Mouse (Mus musculus): ENCODE measurements around the gene Brca1. TPM values are rescaled to one million over a fixed set of nuclear protein-coding genes. Genes with fewer than 3 reads are reported as not detected.

Brca1 gene
- polyA plus RNA-seq, 1 experiment from 2014 or later: 13.6 TPM

- 93% methylated on average over 10 of the region's 10 CpGs for WGBS
- no peak for ATAC-seq (ENCODE audit: low FRiP score, low read depth)
- H3K27me3 ChIP-seq: no peaks in the 10 kb centered on the region
- no peak overlapping the region for H3K4me2 ChIP-seq (replicated peaks)
- H3K27ac ChIP-seq: no peak overlapping the region
- no peaks in the 10 kb centered on the region for H3K4me1 ChIP-seq
- no peaks in the 10 kb centered on the region for H3K9me3 ChIP-seq
- H3K36me3 ChIP-seq: peaks cover 44% of the 10 kb centered on the region
- no peak overlapping the region for H3K9ac ChIP-seq
- no peak overlapping the region for H3K4me3 ChIP-seq
These were observed 26.7 kb downstream of the Brca1 start for GRCm38 (mm10) chr11:101525056-101525455.

GRCm38 (mm10) chr11:101524446-101524845 is 27.3 kb downstream of the Brca1 start:
- H3K4me3 ChIP-seq: no peak overlapping the region
- peaks cover 44% of the 10 kb centered on the region for H3K36me3 ChIP-seq
- H3K9me3 ChIP-seq: no peaks in the 10 kb centered on the region
- H3K4me1 ChIP-seq: no peaks in the 10 kb centered on the region
- H3K27ac ChIP-seq: no peak overlapping the region
- no peak overlapping the region for H3K9ac ChIP-seq
- H3K4me2 ChIP-seq (replicated peaks): no peak overlapping the region
- no peaks in the 10 kb centered on the region for H3K27me3 ChIP-seq
- WGBS: 95% methylated on average over 8 of the region's 8 CpGs
- no peak for ATAC-seq (ENCODE audit: low FRiP score, low read depth)

GRCm38 (mm10) chr11:101519364-101519763 is 32.4 kb downstream of the Brca1 start:
- no peak overlapping the region for H3K4me2 ChIP-seq (replicated peaks)
- no peak overlapping the region for H3K4me3 ChIP-seq
- ATAC-seq (ENCODE audit: low FRiP score, low read depth): no peak
- H3K27ac ChIP-seq: no peak overlapping the region
- no peaks in the 10 kb centered on the region for H3K4me1 ChIP-seq
- H3K36me3 ChIP-seq: peaks cover 36% of the 10 kb centered on the region
- H3K9me3 ChIP-seq: no peaks in the 10 kb centered on the region
- 90% methylated on average over 6 of the region's 6 CpGs for WGBS
- no peak overlapping the region for H3K9ac ChIP-seq
- H3K27me3 ChIP-seq: no peaks in the 10 kb centered on the region

GRCm38 (mm10) chr11:101518937-101519336 is 32.8 kb downstream of the Brca1 start:
- 82% methylated on average over 5 of the region's 5 CpGs for WGBS

GRCm38 (mm10) chr11:101507090-101507489 is 44.7 kb downstream of the Brca1 start:
- Histone ChIP-seq H3K27me3 (no peaks in the 10 kb centered on the region), H3K4me2 (replicated peaks) (no peak overlapping the region), H3K27ac (no peak overlapping the region), H3K9ac (no peak overlapping the region), H3K4me1 (no peaks in the 10 kb centered on the region), H3K9me3 (no peaks in the 10 kb centered on the region), H3K4me3 (no peak overlapping the region), H3K36me3 (peaks cover 66% of the 10 kb centered on the region)
- 93% methylated on average over 7 of the region's 7 CpGs for WGBS
- ATAC-seq (ENCODE audit: low FRiP score, low read depth): no peak

More at GRCm38 (mm10) chr11:101518937-101519336, 32.8 kb downstream of the Brca1 start:
- no peak for ATAC-seq (ENCODE audit: low FRiP score, low read depth)
- no peak overlapping the region for H3K4me3 ChIP-seq
- no peaks in the 10 kb centered on the region for H3K9me3 ChIP-seq
- H3K27ac ChIP-seq: no peak overlapping the region
- no peaks in the 10 kb centered on the region for H3K4me1 ChIP-seq
- no peak overlapping the region for H3K9ac ChIP-seq
- H3K4me2 ChIP-seq (replicated peaks): no peak overlapping the region
- no peaks in the 10 kb centered on the region for H3K27me3 ChIP-seq
- peaks cover 36% of the 10 kb centered on the region for H3K36me3 ChIP-seq

- Histone ChIP-seq H3K27ac (no peak overlapping the region), H3K36me3 (peaks cover 69% of the 10 kb centered on the region), H3K9ac (no peak overlapping the region), H3K9me3 (no peaks in the 10 kb centered on the region), H3K27me3 (no peaks in the 10 kb centered on the region), H3K4me2 (replicated peaks) (no peak overlapping the region), H3K4me3 (no peak overlapping the region), H3K4me1 (no peaks in the 10 kb centered on the region)
- 89% methylated on average over 5 of the region's 5 CpGs for WGBS
- ATAC-seq (ENCODE audit: low FRiP score, low read depth): no peak
These were observed 45.4 kb downstream of the Brca1 start for GRCm38 (mm10) chr11:101506269-101506780.

- Histone ChIP-seq H3K27me3 (no peaks in the 10 kb centered on the region), H3K9ac (no peak overlapping the region), H3K9me3 (no peaks in the 10 kb centered on the region), H3K4me3 (no peak overlapping the region), H3K36me3 (peaks cover 37% of the 10 kb centered on the region), H3K27ac (no peak overlapping the region), H3K4me2 (replicated peaks) (no peak overlapping the region), H3K4me1 (no peaks in the 10 kb centered on the region)
- 72% methylated on average over 6 of the region's 6 CpGs for WGBS
- no peak for ATAC-seq (ENCODE audit: low FRiP score, low read depth)
These were observed 65.6 kb downstream of the Brca1 start for GRCm38 (mm10) chr11:101486126-101486525.

GRCm38 (mm10) chr11:101485509-101486028 is 66.2 kb downstream of the Brca1 start:
- Histone ChIP-seq H3K36me3 (peaks cover 35% of the 10 kb centered on the region), H3K27me3 (no peaks in the 10 kb centered on the region), H3K4me2 (replicated peaks) (no peak overlapping the region), H3K27ac (no peak overlapping the region), H3K4me3 (no peak overlapping the region), H3K9ac (peak overlapping the region; percentile 35; the same call in 1 of the 2 replicates), H3K9me3 (no peaks in the 10 kb centered on the region), H3K4me1 (no peaks in the 10 kb centered on the region)
- 38% methylated on average over 6 of the region's 6 CpGs for WGBS
- no peak for ATAC-seq (ENCODE audit: low FRiP score, low read depth)

- Histone ChIP-seq H3K36me3 (peaks cover 34% of the 10 kb centered on the region), H3K4me3 (no peak overlapping the region), H3K4me2 (replicated peaks) (no peak overlapping the region), H3K27ac (no peak overlapping the region), H3K9ac (no peak overlapping the region), H3K27me3 (no peaks in the 10 kb centered on the region), H3K4me1 (no peaks in the 10 kb centered on the region; the same call in 1 of the 2 replicates), H3K9me3 (no peaks in the 10 kb centered on the region)
- no peak for ATAC-seq (ENCODE audit: low FRiP score, low read depth)
- WGBS: 87% methylated on average over 7 of the region's 7 CpGs
These were observed 66.9 kb downstream of the Brca1 start for GRCm38 (mm10) chr11:101484814-101485213.

GRCm38 (mm10) chr11:101484245-101484644 is 67.5 kb downstream of the Brca1 start:
- Histone ChIP-seq H3K4me2 (replicated peaks) (no peak overlapping the region), H3K4me3 (no peak overlapping the region), H3K27ac (no peak overlapping the region), H3K4me1 (peaks cover 3% of the 10 kb centered on the region), H3K27me3 (peaks cover under 1% of the 10 kb centered on the region; the same call in 1 of the 2 replicates), H3K36me3 (peaks cover 28% of the 10 kb centered on the region), H3K9ac (no peak overlapping the region), H3K9me3 (no peaks in the 10 kb centered on the region)
- WGBS: 85% methylated on average over 6 of the region's 6 CpGs
- no peak for ATAC-seq (ENCODE audit: low FRiP score, low read depth)

GRCm38 (mm10) chr11:101483804-101484203 is 68.0 kb downstream of the Brca1 start:
- Histone ChIP-seq H3K27ac (no peak overlapping the region), H3K4me1 (peaks cover 7% of the 10 kb centered on the region), H3K4me3 (no peak overlapping the region), H3K9me3 (no peaks in the 10 kb centered on the region), H3K9ac (no peak overlapping the region), H3K27me3 (peaks cover 5% of the 10 kb centered on the region; the same call in 1 of the 2 replicates), H3K36me3 (peaks cover 24% of the 10 kb centered on the region), H3K4me2 (replicated peaks) (no peak overlapping the region)
- no peak for ATAC-seq (ENCODE audit: low FRiP score, low read depth)
- WGBS: 37% methylated on average over 3 of the region's 3 CpGs

- H3K9me3 ChIP-seq: no peaks in the 10 kb centered on the region
- no peak overlapping the region for H3K9ac ChIP-seq
- 24% methylated on average over 6 of the region's 6 CpGs for WGBS
- no peaks in the 10 kb centered on the region for H3K36me3 ChIP-seq
- H3K4me2 ChIP-seq (replicated peaks): no peak overlapping the region
- no peak for ATAC-seq (ENCODE audit: low FRiP score, low read depth)
- H3K27me3 ChIP-seq: peaks cover 6% of the 10 kb centered on the region; the same call in 1 of the 2 replicates
- no peak overlapping the region for H3K27ac ChIP-seq
- peaks cover 7% of the 10 kb centered on the region for H3K4me1 ChIP-seq
- no peak overlapping the region for H3K4me3 ChIP-seq
These were observed 70.8 kb downstream of the Brca1 start for GRCm38 (mm10) chr11:101480912-101481311.

- Histone ChIP-seq H3K9me3 (no peaks in the 10 kb centered on the region), H3K4me3 (no peak overlapping the region), H3K27me3 (peaks cover 6% of the 10 kb centered on the region; the same call in 1 of the 2 replicates), H3K36me3 (no peaks in the 10 kb centered on the region), H3K4me2 (replicated peaks) (peak overlapping the region; percentile 32), H3K4me1 (peaks cover 7% of the 10 kb centered on the region), H3K27ac (no peak overlapping the region), H3K9ac (no peak overlapping the region)
- WGBS: 14% methylated on average over 18 of the region's 18 CpGs
- ATAC-seq (ENCODE audit: low FRiP score, low read depth): no peak
These were observed 72.6 kb downstream of the Brca1 start for GRCm38 (mm10) chr11:101479171-101479635.

Data from limb, embryonic 13.5 days (tissue).